Mouse (Mus musculus) intestine, embryonic 14.5 days (tissue): ENCODE results near the gene Grin3b. TPM values are rescaled to one million over a fixed set of nuclear protein-coding genes. Genes with fewer than 3 reads are reported as not detected.

Experiments used
- ATAC-seq: fragments of 200-750 bp; cut with Nextera tagmentation; replicated peaks from 2 replicates; pipeline ENCODE4 v1.8.0; 2017; ENCODE audit warnings: low read depth, moderate number of reproducible peaks, moderate TSS enrichment, moderate library complexity; ENCODE audit not compliant: low FRiP score, low TSS enrichment
- DNase-seq: peaks from one replicate; pipeline ENCODE4 v3.0.0-alpha.2; 2018; ENCODE audit warnings: low spot score
- H3K27ac ChIP-seq: fragments of 300-500 bp; sonication (generic); 2 replicates; pipeline ENCODE4 v1.5.1; 2014; ENCODE audit warnings: low read depth, mild to moderate bottlenecking, control low read depth
- H3K27me3 ChIP-seq: fragments of 300-500 bp; sonication (generic); replicated peaks from 2 replicates; pipeline ENCODE4 v1.6.1; 2014; ENCODE audit warnings: low read length, control low read depth; ENCODE audit not compliant: control insufficient read depth, insufficient read depth
- H3K36me3 ChIP-seq: fragments of 300-500 bp; sonication (generic); 2 replicates; pipeline ENCODE4 v1.6.1; 2014; ENCODE audit warnings: low read length, control low read depth; ENCODE audit not compliant: control insufficient read depth, insufficient read depth
- H3K4me1 ChIP-seq: fragments of 300-500 bp; sonication (generic); replicated peaks from 2 replicates; pipeline ENCODE4 v1.6.1; 2014; ENCODE audit warnings: low read length, control low read depth, mixed read lengths; ENCODE audit not compliant: control insufficient read depth, insufficient read depth
- H3K4me2 ChIP-seq: fragments of 300-500 bp; sonication (generic); 2 replicates; pipeline ENCODE4 v1.6.1; 2014; ENCODE audit warnings: low read length
- H3K4me3 ChIP-seq: fragments of 300-500 bp; sonication (generic); 2 replicates; pipeline ENCODE4 v1.5.1; 2014; ENCODE audit warnings: low read depth, low read length, control low read depth, mixed read lengths
- H3K9ac ChIP-seq: fragments of 300-500 bp; sonication (generic); 2 replicates; pipeline ENCODE4 v1.6.1; 2014; ENCODE audit warnings: mild to moderate bottlenecking, low read length
- H3K9me3 ChIP-seq: fragments of 300-500 bp; sonication (generic); 2 replicates; pipeline ENCODE4 v1.6.1; 2016; ENCODE audit warnings: low read length, control low read depth; ENCODE audit not compliant: control insufficient read depth
- WGBS: fragments of 180-500 bp; shearing (Covaris S2); extraction: QIAGEN DNeasy Blood & Tissue Kit; methylation state at CpG from one replicate; pipeline ENCODE4 v1.1.7; 2014; 5-methylcytosine and 5-hydroxymethylcytosine counted together
- polyA plus RNA-seq: library from polyadenylated mRNA; unstranded; fragments of >200 nt; fragmentation: Nextera tagmentation; extraction: Ambion mirVana; gene quantifications from 2 replicates; pipeline ENCODE4 v1.2.1, GENCODE M21; 2014

Gene Grin3b
- polyA plus RNA-seq, 1 experiment from 2014 or later: 0.28 TPM

- H3K4me1 ChIP-seq: peaks cover 14% of the 10 kb centered on the region; the same call in 1 of the 2 replicates
- DNase-seq (no peak), ATAC-seq (no peak)
- H3K4me2 ChIP-seq: no peak overlapping the region
- H3K9ac ChIP-seq: no peak overlapping the region
- 0 out of 2 replicates have a peak, but pooled peaks cover 3% of the 10 kb centered on the region for H3K36me3 ChIP-seq
- WGBS: 97% methylated on average over 8 of the region's 8 CpGs
- no peaks in the 10 kb centered on the region for H3K27me3 ChIP-seq
- no peak overlapping the region for H3K4me3 ChIP-seq
- no peaks in the 10 kb centered on the region for H3K9me3 ChIP-seq
- H3K27ac ChIP-seq: no peak overlapping the region
These were observed 52.3 kb downstream of the Grin3b start for GRCm38 (mm10) chr10:80022806-80023205.

- no peak overlapping the region for H3K9ac ChIP-seq
- no peak overlapping the region for H3K27ac ChIP-seq
- no peak overlapping the region for H3K4me2 ChIP-seq
- no peaks in the 10 kb centered on the region for H3K27me3 ChIP-seq
- H3K9me3 ChIP-seq: no peaks in the 10 kb centered on the region
- no peak overlapping the region for H3K4me3 ChIP-seq
- H3K36me3 ChIP-seq: 0 out of 2 replicates have a peak, but pooled peaks cover 4% of the 10 kb centered on the region
- H3K4me1 ChIP-seq: peaks cover 13% of the 10 kb centered on the region; the same call in 1 of the 2 replicates
- 81% methylated on average over 5 of the region's 5 CpGs for WGBS
- DNase-seq (no peak), ATAC-seq (no peak)
These were observed 53.2 kb downstream of the Grin3b start for GRCm38 (mm10) chr10:80023758-80024157.

- H3K4me2 ChIP-seq: no peak overlapping the region
- no peak overlapping the region for H3K9ac ChIP-seq
- WGBS: 82% methylated on average over 15 of the region's 15 CpGs
- no peaks in the 10 kb centered on the region for H3K27me3 ChIP-seq
- H3K9me3 ChIP-seq: no peaks in the 10 kb centered on the region
- no peak overlapping the region for H3K4me3 ChIP-seq
- 0 out of 2 replicates have a peak, but pooled peaks cover 8% of the 10 kb centered on the region for H3K36me3 ChIP-seq
- no peak for ATAC-seq
- DNase-seq: no peak
- 0 out of 2 replicates have a peak, but pooled peaks cover 6% of the 10 kb centered on the region for H3K4me1 ChIP-seq
- no peak overlapping the region for H3K27ac ChIP-seq
These were observed 53.9 kb downstream of the Grin3b start for GRCm38 (mm10) chr10:80024229-80025043.

- H3K4me3 ChIP-seq: no peak overlapping the region
- DNase-seq (no peak), ATAC-seq (no peak)
- no peak overlapping the region for H3K4me2 ChIP-seq
- no peak overlapping the region for H3K9ac ChIP-seq
- no peak overlapping the region for H3K27ac ChIP-seq
- 63% methylated on average over 4 of the region's 4 CpGs for WGBS
- 0 out of 2 replicates have a peak, but pooled peaks cover 8% of the 10 kb centered on the region for H3K36me3 ChIP-seq
- H3K27me3 ChIP-seq: no peaks in the 10 kb centered on the region
- H3K4me1 ChIP-seq: 0 out of 2 replicates have a peak, but pooled peaks cover 2% of the 10 kb centered on the region
- no peaks in the 10 kb centered on the region for H3K9me3 ChIP-seq
These were observed 54.5 kb downstream of the Grin3b start for GRCm38 (mm10) chr10:80025044-80025347.

GRCm38 (mm10) chr10:80025463-80025862 is 54.9 kb downstream of the Grin3b start:
- H3K4me1 ChIP-seq: no peaks in the 10 kb centered on the region
- ATAC-seq (no peak), DNase-seq (no peak)
- H3K27me3 ChIP-seq: no peaks in the 10 kb centered on the region
- H3K4me2 ChIP-seq: no peak overlapping the region
- H3K36me3 ChIP-seq: 0 out of 2 replicates have a peak, but pooled peaks cover 8% of the 10 kb centered on the region
- H3K27ac ChIP-seq: no peak overlapping the region
- H3K9ac ChIP-seq: no peak overlapping the region
- no peaks in the 10 kb centered on the region for H3K9me3 ChIP-seq
- 68% methylated on average over 10 of the region's 10 CpGs for WGBS
- no peak overlapping the region for H3K4me3 ChIP-seq

GRCm38 (mm10) chr10:80025889-80026288 is 55.4 kb downstream of the Grin3b start:
- no peak for DNase-seq
- no peak overlapping the region for H3K9ac ChIP-seq
- H3K4me2 ChIP-seq: no peak overlapping the region
- no peak overlapping the region for H3K4me3 ChIP-seq
- H3K36me3 ChIP-seq: 0 out of 2 replicates have a peak, but pooled peaks cover 8% of the 10 kb centered on the region
- H3K4me1 ChIP-seq: no peaks in the 10 kb centered on the region
- ATAC-seq: peak; percentile 22; the same call in 1 of the 2 replicates
- no peak overlapping the region for H3K27ac ChIP-seq
- 65% methylated on average over 12 of the region's 12 CpGs for WGBS
- no peaks in the 10 kb centered on the region for H3K27me3 ChIP-seq
- H3K9me3 ChIP-seq: no peaks in the 10 kb centered on the region

Other genes starting within 250 kb of the Grin3b start
- 37.9 and 40.1 TPM in 2 replicates for gene Polrmt, start 224.1 kb upstream of the Grin3b start, polyA plus RNA-seq
- 0.26 and 0.42 TPM in 2 replicates for gene Fgf22, start 215.6 kb upstream of the Grin3b start, polyA plus RNA-seq
- gene Rnf126, start 203.8 kb upstream of the Grin3b start, polyA plus RNA-seq: 80.3 and 90.3 TPM in 2 replicates
- 10.1 and 11.1 TPM in 2 replicates for gene Fstl3, start 193.4 kb upstream of the Grin3b start, polyA plus RNA-seq
- gene Prss57, start 179.8 kb upstream of the Grin3b start, polyA plus RNA-seq: 0.45 TPM in 1 of 2 replicates, not detected in the other
- 63.4 and 66.2 TPM in 2 replicates for gene Palm, start 177.1 kb upstream of the Grin3b start, polyA plus RNA-seq
- gene Misp, start 149.7 kb upstream of the Grin3b start, polyA plus RNA-seq: 78.3 and 87.9 TPM in 2 replicates
- gene Ptbp1, start 116.3 kb upstream of the Grin3b start, polyA plus RNA-seq: 286 and 291 TPM in 2 replicates
- gene Prtn3, start 96.2 kb upstream of the Grin3b start, polyA plus RNA-seq: 5.2 and 5.9 TPM in 2 replicates
- gene Plppr3, start 96.1 kb upstream of the Grin3b start, polyA plus RNA-seq: 38.8 and 46.4 TPM in 2 replicates
- gene Elane, start 84.5 kb upstream of the Grin3b start, polyA plus RNA-seq: 0.55 TPM in 1 of 2 replicates, not detected in the other
- gene Cfd, start 79.9 kb upstream of the Grin3b start, polyA plus RNA-seq: not detected in 2 replicates
- 42.0 and 46.3 TPM in 2 replicates for gene Med16, start 61.8 kb upstream of the Grin3b start, polyA plus RNA-seq
- not detected in 2 replicates for gene Gm26602, start 59.9 kb upstream of the Grin3b start, polyA plus RNA-seq
- gene Kiss1r, start 53.7 kb upstream of the Grin3b start, polyA plus RNA-seq: 0.46 and 0.51 TPM in 2 replicates
- 122 and 126 TPM in 2 replicates for gene R3hdm4, start 49.5 kb upstream of the Grin3b start, polyA plus RNA-seq
- 12.7 and 14.4 TPM in 2 replicates for gene Arid3a, start 43.7 kb upstream of the Grin3b start, polyA plus RNA-seq
- gene Wdr18, start 10.6 kb upstream of the Grin3b start, polyA plus RNA-seq: 126 and 134 TPM in 2 replicates
- 14.4 and 17.5 TPM in 2 replicates for gene Tmem259, start 13.6 kb downstream of the Grin3b start, polyA plus RNA-seq
- 320 and 368 TPM in 2 replicates for gene Cnn2, start 17.9 kb downstream of the Grin3b start, polyA plus RNA-seq
- gene Abca7, start 25.8 kb downstream of the Grin3b start, polyA plus RNA-seq: 3.7 and 3.8 TPM in 2 replicates
- 6.8 and 8.0 TPM in 2 replicates for gene Arhgap45, start 45.9 kb downstream of the Grin3b start, polyA plus RNA-seq
- 255 and 274 TPM in 2 replicates for gene Polr2e, start 69.1 kb downstream of the Grin3b start, polyA plus RNA-seq
- gene Gpx4, start 76.5 kb downstream of the Grin3b start, polyA plus RNA-seq: 607 and 623 TPM in 2 replicates
- gene Sbno2, start 134.9 kb downstream of the Grin3b start, polyA plus RNA-seq: 14.1 TPM in 2 replicates
- gene Stk11, start 145.1 kb downstream of the Grin3b start, polyA plus RNA-seq: 27.0 and 27.5 TPM in 2 replicates
- 590 and 627 TPM in 2 replicates for gene Atp5d, start 167.9 kb downstream of the Grin3b start, polyA plus RNA-seq
- 7.1 and 8.5 TPM in 2 replicates for gene Cbarp, start 170.1 kb downstream of the Grin3b start, polyA plus RNA-seq
- gene Midn, start 177.6 kb downstream of the Grin3b start, polyA plus RNA-seq: 25.5 and 28.9 TPM in 2 replicates
- 76.4 and 81.6 TPM in 2 replicates for gene Cirbp, start 195.3 kb downstream of the Grin3b start, polyA plus RNA-seq
- 15.8 and 16.7 TPM in 2 replicates for gene 1600002K03Rik, start 202.2 kb downstream of the Grin3b start, polyA plus RNA-seq
- 10.2 and 12.2 TPM in 2 replicates for gene Efna2, start 208.8 kb downstream of the Grin3b start, polyA plus RNA-seq